14 mouse cellular contexts compared by ENCODE assay signal in genomic region chr3:132884459-132884858, GRCm38 (mm10).
"Had no signal": no experiment of that assay in that cellular context is flagged by ENCODE, and none has a peak within 500 bp of the region (broad histone marks: within the 10 kb centered on the region; RNA-seq: fewer than 3 reads in every experiment).

No protein-coding gene starts in this region.

- ATAC-seq: hindbrain, embryonic 16.5 days; inflammation-experienced regulatory T-cells, adult 6 months; lung, postnatal 0 days; midbrain, embryonic 16.5 days had no signal

- H3K9ac ChIP-seq: liver, embryonic 15.5 days had no signal

- H3K4me1 ChIP-seq: limb, embryonic 10.5 days had no signal

- H3K36me3 ChIP-seq: limb, embryonic 10.5 days; liver, embryonic 15.5 days; midbrain, embryonic 10.5 days had no signal

- H3K4me3 ChIP-seq: left cerebral cortex, adult 2 months; limb, embryonic 10.5 days; liver, embryonic 15.5 days; midbrain, embryonic 10.5 days had no signal

- DNase-seq: lung, adult 2 months; lung, postnatal 4 days; right cerebral cortex, postnatal 25 days; thymus, postnatal 4 days had no signal

- H3K4me2 ChIP-seq: liver, embryonic 11.5 days; liver, embryonic 15.5 days had no signal

- H3K27ac ChIP-seq: left cerebral cortex, adult 2 months; limb, embryonic 10.5 days; liver, embryonic 15.5 days; midbrain, embryonic 10.5 days; stomach, postnatal 0 days had no signal

- H3K9me3 ChIP-seq: limb, embryonic 10.5 days; liver, embryonic 15.5 days; midbrain, embryonic 10.5 days had no signal

- H3K27me3 ChIP-seq: liver, embryonic 15.5 days had no signal
